Mouse (Mus musculus) thymus, adult 18-20 months (tissue): Measurements from ENCODE around the gene Cfap299.
A peak's percentile ranks its signal among the peaks of the same experiment; 100 is the strongest.
"Not testable (repeated sequence)": the region's sequence is repeated elsewhere in the genome, so short reads cannot be mapped to it uniquely, and the experiment has no call there.

Source experiments
- DNase-seq, 2 experiments: peaks; one replicate each; pipeline ENCODE4 v3.0.0; 2022; ENCODE audit warnings: mixed read lengths in 2 of 2

Cfap299 gene

DNA sequence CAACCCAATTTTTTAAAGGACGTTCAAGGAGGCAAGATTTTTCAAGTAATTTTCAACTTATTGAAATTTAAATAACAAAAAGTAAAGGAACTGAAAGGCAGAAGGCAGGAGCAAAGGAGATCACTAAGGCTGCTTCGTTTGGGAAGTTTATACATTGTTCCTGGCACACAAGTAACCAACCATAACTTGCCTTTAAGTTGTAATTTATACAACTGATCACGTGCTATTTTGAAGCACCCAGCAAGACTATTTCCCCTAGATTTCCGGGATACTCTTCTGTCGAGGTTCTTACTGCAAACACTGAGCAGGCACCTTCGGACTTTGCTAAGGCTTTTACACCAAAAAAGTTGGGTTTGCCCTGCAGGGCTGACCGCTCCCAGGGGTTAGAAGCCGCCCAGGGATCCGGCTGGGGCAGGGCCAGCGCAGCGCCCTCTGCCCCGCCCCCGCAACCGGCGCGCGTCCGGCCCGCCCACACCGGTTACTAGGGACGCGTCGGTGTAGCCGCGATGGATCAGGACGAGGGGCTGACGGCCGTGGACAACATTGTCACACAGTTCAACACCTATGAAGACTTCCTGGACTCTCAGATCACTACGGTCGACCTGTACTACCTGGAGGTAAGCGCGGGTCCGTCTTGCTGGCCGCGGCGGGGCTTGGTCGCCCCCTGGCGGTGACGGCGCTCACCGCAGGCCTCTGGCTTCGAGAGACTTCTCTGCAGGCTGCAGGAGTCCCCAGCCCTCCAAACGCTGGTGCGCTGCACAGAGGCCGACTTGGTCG is at the start of gene Cfap299:
Gene Cfap299 (plus strand): TSS at position 457 of the 777 bp plus-strand sequence.
- peak; percentile 23 to 33 for DNase-seq

DNA sequence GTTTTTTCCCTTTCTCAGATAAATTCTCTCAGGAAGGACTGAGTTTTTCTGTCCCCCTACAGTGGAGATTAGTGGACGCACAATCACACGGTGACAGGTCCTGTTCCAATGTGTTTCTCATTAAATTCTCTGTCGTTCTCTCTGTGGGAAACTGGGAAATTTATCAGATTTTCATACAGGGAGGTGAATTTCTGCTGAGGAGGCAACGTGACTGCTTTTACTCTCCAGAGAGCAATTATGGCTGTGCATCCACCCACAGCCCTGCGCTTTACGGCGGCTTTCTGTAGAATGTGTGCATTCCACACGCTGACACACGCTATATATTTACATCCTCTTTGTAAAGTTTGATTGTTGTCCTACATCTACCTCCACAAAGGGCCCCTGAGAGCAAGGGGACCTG is 47.1 kb upstream of the Cfap299 start:
- DNase-seq = no peak

DNA sequence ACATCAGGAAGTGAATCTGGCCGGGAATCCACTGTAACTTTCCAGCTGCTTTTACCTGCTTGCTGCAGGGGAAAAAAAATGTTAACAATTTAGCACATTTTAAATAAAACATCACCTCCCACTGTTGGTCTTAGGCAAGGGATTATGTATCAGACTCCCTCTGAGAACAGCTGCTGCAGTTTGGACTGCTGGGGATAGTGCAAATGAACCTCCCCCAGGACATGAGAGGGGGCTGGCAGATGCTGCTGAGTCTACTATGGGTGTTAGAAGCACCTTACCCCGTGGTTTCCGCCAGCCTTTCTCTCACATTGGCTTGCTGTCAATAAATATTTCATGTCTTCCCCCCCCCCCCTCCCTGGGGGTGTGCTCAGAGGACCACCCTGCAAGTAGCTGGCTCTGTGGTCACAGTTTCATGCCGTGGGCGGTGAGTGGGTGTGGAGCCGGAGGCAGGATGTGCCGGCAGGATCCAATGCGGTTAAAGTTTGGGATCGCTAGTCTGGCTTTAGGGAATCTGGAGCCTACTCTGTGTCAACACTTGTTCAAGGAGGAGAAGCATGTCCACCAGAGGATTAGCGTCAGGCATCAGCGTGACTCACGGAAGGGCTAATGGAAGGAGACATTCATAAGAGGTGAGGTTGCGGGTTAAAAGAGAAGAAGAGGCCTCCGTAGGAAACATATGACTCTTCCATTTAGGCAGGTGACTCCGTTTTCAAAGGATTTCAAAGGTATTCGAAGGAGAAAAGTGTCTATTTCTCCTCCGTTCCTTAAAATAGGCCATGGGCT is 45.2 kb upstream of the Cfap299 start:
- DNase-seq = no peak

DNA sequence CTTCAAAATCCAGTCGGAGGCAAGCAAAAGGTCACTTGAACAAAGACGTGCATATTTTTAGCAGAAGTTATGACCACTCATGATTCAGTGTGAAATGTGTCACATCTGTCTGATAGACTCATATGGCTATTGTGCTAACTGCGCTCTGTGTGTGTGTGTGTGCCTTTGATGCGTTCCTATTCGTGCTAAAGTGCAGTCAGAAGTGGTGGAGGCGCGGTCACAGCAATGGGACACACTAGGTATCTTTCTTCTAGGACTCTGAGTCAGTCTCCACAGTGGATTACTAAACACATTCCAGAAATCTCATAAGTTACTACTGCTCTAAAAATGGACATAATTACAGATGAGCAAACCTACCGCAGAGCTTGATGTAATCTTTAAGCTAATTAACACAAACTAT is 38.5 kb upstream of the Cfap299 start:
- no peak for DNase-seq

DNA sequence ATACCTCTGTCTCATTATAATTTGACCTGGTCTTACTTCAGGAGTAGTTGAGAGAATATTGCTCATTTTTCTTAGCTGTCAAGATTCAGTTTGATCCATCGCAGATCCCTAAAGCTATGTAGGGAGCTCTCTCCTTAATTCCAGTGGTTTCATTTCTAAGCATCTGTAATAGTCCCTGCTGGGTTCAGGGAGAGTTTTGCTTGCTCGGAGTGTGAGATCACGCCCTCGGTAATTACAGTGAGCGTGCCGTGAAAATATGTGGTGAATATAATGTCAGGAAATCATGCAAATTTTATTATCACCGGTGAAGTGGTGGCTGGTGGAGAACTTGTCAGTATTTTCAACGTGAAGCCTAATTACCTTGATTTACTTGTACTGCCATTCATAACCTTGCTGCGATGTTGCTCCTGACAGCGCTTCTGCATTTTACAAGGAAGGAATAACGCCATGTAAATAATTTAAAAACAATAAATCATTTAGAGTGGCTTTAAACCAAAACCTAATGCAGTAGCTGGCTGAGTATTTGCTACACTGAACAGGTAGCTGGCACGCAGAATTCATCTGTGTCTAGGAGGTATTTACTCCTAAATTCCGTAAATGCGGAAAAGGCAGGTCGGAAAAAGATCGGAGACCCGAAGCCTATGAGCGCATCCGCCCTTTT is 36.6 kb upstream of the Cfap299 start:
- no peak for DNase-seq

DNA sequence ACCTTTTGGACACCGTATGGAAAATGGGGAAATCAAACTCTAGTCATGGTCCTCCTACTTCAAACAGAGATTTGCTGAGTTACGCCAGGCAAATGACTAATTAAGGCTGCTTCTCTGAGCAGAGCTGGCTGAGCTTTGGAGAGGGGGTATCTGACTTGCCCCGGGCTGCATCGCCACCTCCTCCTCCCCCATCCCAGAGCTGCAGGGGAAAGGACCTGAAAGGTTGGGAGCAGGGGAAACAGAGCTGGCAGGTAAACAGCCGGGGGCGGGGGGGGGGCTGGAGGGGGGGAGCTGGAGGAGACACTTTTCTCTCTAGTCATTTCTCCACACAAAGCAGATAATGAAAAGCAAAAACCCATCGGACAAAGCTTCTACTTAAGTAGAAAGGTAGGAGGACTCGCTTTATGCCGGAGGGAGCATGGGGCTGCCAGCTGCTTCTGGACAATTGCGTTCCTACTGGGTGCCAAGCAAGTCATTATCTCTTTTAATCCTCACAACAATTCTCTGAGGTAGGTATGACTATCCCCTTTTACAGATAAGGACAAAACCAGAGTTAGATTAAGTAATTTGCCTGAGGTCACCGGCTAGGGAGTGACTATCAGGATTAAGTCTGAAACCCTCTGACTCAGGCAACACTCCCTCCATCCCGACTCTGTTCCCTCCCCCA is 35.9 kb upstream of the Cfap299 start:
- DNase-seq = no peak

DNA sequence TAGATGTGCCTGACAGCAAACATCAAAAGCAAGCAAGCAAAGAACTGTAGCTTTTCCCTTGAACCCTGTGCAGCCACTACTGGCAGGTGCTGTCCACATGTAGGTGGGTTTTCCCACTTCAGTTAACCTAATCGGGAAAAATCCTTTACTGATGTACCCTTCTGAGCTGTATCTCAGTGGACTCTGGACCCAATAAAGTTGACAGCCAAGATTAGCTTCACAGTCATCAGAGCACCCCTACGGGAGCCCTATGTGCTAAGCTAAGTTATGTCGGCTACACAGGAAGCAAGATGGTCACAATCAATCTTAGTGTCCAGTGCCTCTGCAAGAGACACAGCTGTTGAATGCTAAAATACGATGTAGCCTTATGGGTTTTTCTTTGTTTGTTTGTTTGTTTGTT is 29.0 kb upstream of the Cfap299 start:
- DNase-seq = no peak

DNA sequence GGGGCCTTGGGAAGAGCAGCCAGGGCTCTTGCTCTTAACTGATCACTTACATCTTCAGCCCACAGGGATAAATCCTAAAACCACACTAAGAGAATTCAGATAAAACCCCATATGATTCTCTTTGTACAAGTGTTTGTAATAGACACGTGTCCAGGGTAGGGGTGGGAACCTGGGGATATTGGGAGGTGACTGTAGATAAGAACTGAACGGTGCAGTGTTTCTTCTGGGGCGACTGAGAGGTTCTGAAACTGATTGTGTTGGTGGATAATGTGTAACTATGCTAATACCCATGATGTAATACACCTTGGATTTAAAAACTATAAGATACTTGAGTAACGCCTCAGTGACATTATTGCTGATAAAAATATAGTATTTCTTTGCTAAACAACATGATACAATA is 23.4 kb upstream of the Cfap299 start:
- no peak for DNase-seq

DNA sequence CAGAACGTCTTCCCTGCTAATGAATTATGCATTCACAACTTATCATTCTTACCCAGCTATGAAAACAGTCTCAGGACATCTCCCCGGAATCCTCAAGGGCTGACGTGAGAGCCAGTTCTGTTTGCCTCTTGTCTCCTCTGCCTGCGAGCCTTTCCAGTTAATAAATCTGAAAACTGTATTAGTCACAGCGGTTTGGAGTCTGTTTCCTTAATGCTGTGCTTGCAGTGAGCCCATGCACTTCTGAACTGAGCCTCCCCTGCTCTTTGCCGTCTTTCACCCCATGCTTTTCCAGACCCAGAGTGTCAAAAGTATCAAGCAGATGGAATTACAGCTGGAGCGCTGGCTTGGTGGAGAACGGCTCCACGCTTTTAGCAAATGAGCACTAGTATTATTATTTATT is 22.6 kb upstream of the Cfap299 start:
- no peak for DNase-seq

DNA sequence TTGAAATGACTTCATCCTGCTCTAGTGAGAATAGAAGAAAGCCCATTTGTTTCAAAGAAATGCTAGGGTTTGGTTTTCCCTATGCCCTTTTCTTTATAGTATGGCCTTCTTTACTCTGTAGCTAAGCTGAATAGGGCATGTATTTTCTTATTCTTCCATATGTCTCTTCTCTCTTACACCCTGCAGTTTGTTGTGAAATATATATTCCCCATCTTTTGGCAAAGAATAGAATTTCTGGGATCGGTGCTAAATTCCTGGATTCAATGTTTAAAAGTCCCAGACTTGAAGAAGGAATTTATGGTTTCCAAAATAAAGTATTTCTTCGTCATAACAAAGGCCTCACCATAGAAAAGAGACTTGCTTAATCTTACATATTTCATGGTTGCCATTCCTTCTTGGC is 2.5 kb upstream of the Cfap299 start:
- DNase-seq = no peak

DNA sequence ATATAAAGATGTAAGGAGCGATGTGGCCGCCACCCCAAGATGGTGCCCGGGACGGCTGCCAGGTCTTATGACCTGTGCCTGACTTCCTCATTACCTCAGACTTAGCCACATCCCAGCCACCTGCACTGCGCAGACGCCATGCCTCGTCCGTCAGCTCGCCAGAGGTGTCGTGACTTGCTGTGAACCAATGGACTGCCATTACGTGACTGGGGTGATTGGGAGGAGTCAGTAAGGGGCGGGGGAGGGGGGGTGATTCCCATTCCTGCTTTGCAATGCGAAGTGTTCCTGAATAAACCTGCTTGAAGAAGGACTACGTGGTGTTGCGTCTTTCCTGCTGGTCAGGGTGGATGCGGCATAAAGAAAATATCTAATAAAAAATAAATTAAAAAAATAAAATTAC is 14.6 kb downstream of the Cfap299 start:
- DNase-seq = not testable (repeated sequence)

DNA sequence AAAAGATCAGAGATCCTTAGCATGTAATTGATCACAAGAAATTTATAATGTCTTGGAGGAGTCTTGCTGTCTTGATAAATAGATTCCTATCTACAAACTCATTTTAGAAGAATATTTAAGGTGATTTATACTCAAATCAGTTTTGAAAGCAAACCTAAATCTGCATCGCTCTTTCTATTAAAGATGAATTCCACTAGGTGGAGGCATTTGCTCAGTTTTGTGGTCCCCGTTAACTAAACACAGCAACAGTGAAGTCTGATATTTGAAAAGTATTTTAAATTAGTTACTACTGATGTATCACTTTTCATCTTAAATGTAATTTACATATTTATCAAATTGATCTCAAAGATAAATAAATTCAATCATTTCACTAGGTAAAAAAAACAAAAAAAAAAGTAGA is 15.5 kb downstream of the Cfap299 start:
- no peak for DNase-seq

DNA sequence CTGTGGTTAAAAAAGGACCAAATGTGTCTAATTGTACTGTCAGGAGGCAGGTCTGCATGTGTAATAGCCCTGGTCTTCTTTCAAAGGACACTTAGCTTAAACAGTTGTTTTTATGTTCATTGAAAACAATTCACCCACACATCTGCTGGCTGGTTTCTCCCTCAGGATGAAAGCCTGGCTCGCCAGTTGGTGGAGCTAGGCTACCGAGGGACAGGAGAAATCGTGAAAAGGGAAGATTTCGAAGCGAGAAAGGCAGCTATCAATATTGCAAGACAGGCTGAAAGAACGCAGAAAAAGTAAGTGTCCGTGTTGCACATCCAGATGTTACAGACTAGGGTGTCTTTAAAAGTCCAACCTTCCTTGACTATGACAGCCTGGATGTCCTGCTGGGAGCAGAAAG is 17.0 kb downstream of the Cfap299 start:
- DNase-seq = no peak

DNA sequence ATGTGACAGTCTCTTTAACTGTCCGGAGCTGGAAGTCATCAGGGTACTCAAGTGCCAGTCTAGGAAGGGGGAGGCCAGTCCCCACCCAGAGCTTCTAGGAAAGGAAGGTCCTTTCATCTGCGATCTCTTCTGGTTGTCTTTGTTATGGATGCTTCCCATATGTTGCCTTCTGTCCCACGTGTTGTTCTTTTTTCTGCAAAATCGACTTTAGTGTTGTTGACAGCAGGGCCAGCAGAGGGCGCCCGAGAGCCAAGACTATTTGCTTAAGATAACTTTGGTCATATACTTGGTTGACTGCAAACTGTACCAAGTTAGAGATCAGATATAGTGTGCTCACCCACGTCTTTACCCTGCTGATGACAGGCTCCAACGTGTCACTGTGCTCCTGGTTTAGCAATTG is 19.5 kb downstream of the Cfap299 start:
- no peak for DNase-seq

DNA sequence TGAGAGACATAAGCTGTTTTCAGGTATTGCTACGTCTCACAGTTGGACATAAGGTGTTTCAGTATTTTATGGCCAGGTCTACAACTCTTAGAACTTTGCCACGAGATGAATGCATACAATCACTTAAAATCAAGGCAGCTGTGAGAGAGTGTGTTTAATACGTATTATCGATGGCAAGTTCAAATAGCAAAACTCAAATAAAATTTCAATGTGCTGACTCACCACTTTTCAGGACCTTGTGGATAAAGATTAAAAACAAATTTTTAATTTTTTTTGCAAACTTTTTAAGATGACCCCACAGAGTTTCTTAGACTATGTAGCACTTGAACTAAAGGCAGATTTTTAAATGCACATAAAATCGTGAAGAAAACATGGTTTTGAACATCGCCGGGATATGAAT is 30.8 kb downstream of the Cfap299 start:
- DNase-seq = no peak

DNA sequence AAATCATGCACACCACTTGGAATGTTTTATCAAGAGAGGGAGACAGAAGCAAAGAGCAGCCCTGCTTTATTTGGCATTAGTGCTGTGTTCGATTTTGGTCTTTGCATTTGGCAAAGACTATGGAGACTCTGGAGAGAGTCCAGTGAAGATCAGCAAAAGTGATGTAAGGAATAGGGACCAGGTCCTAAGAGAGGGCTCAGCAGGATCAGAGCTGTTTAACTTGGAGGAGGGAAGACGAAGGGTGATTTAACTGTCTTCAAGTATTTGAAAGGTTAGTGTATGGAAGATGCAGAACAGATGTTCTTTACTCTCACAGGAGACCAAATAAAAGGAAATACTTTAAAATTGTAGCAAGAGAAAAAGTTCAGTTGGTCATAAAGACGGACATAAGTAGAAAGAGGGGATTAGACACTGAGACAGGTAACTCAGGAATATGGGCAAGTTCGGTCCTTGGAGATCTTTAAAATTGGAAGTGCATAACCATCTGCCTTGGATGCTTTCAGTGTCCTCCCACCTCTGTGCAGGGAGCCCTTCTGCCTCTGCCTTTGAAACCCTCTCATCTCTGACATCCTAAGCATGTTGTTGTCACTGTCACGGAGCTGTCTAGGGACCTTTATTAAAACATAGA is 31.8 kb downstream of the Cfap299 start:
- DNase-seq = no peak

DNA sequence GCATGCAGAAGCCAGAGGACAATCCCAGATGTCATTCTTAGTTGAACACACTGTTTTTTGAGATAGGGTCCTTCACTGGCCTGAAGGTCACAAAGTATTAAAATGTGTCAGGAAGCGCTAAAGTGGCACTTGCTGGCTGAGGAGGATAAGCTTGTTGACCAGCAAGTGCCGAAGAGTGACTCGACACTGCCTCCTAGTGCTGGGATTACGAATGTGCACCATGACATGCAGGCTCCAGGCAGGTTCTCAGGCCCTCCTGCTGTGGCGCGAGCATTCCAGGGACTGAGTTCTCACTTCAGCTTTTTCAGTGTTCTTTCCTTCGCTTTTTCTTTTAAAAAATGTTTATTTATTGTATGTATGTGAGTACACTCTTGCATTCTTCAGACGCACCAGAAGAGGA is 34.3 kb downstream of the Cfap299 start:
- no peak for DNase-seq

DNA sequence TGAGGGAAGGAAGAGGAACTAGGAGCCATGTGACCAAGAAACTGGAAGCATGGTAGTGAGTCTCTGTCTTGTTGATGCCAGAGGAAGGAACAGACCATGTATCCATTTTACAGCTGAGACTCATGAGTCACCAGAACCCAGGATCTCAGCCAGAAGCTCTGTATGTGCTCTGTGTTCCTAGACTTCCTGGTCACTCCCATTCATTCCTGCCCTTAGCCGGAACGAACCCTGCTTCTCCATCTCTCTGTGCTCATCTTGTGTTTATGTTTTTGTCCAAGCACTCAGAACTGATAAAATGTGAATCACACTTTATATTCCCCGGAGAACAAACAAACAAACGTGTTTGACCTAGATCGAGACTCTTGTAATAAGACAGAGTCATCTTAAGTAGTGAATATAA is 36.2 kb downstream of the Cfap299 start:
- DNase-seq = no peak

DNA sequence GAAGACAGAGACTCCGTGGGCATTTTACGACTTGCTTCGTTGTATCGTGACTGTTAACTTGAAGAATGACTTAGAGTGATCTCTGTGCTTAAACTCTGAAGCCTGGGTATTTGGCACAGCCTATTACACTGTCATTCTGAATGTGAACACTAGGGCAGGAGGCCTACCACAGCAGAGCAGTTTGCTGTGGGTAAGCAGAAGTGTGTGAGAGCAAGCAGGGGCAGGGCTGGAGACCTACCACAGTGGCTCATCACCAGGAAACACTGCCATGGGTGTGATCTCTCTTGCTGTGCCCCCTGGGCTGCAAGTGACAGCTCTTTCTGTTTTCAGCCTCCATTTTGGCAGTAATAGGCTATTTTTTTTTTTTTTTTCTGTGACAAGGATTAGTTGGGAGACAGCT is 39.7 kb downstream of the Cfap299 start:
- DNase-seq = no peak

DNA sequence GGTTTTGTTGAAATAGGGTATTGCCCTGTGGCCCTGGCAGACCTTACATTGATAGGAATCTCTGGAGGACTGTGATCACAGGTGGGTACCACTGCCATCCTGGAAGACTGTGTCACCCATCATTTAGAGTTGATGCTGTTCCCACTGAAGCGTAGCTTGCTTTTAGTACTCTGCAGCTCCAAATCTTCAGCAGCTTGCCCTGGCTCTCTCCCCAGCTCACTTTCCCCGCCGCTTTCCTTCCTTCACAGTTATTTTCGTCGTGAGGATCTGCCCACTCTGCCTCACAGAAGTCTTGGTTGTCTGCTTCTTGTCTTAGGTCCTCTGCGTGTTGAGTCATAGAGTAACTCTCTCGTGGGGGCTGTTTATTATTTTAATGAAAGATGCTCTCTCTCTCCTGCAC is 40.3 kb downstream of the Cfap299 start:
- no peak for DNase-seq

DNA sequence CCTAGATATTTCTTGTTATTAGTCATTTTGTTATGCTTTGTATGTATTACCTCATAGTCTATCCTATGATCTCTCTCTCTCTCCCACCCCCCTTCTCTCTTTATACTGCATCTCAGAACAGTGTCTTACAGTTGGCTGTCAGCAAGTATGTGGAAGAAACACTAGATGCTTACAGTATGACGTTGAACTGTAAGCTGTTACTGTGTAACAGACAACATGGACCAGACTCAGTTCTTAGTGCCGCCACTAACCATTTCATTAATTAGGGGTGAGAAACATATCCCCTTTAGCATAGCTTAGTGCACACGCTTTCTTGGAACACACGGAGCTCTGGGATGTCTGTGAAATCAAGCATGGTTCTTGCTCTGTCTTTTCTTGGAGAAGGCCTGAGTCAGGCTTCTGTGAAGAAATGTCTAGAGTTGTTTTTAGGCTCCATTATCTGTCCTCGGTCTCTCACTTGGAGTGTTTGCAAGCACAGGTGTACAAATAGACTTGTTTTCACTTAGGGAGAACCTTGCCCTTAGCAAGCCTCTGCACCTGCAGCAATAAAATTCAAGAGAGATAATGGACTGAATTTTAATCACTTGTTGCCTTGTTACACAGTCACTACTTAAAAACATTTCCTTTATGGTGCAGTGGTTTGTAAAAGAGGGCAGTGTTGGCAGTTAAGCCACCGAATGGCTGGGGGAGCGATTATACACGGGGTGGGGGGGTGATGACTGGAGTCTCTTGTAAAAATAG is 47.1 kb downstream of the Cfap299 start:
- DNase-seq = no peak

DNA sequence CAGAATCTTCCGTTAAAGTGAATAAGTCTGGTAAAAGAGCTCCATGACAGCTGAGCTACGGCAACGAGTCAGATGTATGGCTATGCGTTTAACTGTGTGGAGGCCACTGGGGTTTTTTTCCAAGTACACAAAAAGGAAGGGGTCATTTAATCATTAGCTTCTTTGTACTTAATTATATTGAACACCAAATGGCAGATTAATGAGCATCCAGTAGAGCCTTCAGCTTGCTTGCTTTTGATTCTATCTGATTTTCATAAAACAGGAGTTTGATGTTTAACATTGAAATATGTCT is 47.6 kb downstream of the Cfap299 start:
- no peak for DNase-seq
